Mouse (Mus musculus) gastrocnemius, adult 18-20 months (tissue): ENCODE measurements at regions not wholly inside any gene's neighbourhood (a gene's known extent, or its start where the extent isn't known, plus 50 kb on each side); places are given as distances from the start of the nearest gene placed in this dataset.
"Not testable (repeated sequence)": the region's sequence is repeated elsewhere in the genome, so short reads cannot be mapped to it uniquely, and the experiment has no call there.

ENCODE experiments used
- DNase-seq: peaks from one replicate; pipeline ENCODE4 v3.0.0; 2021; ENCODE audit warnings: low spot score

DNA sequence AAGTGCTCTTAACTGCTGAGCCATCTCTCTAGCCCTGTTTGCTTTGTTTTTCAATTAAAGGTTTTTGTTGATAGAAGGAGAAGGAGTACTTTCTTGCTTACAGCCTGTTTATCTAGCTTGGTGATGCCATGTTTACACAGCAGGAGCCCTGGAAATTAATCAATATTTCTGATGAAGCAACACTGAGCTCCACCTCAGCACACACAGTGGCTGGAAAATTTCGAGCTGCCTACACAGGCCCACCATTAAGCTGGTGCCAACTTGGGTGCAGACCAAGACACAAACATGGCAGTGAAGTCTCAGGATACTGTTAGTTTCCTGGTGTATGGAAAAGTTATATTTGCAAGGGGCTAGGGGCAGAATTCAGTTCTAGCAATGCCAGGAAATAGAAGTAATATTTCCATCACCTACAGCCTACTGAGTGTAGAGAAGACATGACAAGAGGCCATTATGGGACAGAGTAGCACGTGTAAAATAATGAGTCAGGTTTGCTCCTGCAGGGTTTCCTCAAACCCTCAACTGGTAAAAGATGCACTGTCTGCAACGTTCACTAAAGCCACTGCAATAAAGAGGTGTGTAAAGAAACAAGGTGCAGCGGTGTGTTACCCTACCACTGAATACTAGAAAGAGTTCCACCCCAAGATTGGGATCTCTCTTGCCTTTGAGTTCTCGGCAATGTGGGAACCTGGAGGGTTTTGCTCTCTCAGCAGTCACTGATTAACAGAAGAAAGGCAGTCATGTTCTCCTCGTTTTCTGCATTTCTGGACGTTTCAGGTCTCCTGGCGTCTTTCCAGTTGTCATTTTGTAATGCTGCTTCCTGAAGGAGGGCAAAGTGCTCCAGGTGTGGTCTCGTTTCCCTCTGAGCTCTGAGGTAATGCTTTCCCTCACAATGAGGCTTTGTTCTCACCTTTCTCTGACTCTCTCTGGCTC is 108.8 kb upstream of the Fhl2 start:
- no peak for DNase-seq

DNA sequence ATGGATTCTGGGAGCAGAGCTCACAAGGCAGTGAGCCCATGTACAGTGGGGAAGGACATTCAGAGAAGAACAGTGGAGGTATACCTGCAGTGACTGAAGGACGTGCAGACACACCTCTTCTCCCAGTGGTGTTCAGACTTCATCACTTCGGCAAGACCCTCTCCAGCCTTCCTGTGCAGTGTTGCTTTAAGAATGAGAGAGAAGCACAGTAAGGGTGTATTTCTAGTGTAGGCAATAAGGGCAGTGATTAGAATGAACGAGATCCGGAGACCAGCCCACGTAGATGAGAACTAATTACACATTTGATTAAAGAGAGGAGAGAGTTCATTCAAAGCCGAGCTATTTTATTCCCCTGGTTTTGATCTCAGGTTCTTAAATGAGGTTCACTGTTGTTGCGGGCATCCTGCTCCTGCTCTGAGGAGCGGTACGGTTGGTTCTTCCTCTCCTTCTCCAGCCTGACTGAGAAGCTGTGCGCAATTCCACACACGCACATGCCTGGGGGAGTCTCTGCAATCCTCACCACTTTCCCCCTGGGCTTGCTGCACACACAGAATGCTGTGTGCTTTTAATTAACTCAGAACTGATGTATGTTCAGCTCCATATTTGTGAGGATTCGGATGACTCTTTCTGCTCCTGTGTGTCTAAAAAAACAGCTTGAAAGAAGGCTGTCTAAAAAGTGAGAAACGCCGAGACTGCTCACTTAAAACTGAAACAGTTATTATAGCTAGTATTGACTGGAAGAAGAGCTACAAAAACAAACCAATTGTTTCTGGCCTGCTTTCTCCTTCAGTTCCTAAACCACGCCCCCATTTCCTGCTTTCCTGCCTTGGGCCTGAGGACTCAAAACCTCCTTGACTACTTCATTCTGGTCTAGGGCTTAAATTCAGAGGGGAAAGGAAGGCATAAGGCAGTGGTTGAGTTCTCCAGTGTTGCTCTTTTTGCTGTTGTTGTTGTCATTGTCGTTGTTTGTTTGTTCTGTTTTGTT is 114.2 kb upstream of the Fhl2 start:
- DNase-seq: no peak

GRCm38 (mm10) chr1:43316331-43316730 is 119.5 kb upstream of the Fhl2 start:
- DNase-seq: not testable (repeated sequence)

- DNase-seq: no peak
Observed at GRCm38 (mm10) chr1:43317076-43317871, 120.5 kb upstream of the Fhl2 start.

DNA sequence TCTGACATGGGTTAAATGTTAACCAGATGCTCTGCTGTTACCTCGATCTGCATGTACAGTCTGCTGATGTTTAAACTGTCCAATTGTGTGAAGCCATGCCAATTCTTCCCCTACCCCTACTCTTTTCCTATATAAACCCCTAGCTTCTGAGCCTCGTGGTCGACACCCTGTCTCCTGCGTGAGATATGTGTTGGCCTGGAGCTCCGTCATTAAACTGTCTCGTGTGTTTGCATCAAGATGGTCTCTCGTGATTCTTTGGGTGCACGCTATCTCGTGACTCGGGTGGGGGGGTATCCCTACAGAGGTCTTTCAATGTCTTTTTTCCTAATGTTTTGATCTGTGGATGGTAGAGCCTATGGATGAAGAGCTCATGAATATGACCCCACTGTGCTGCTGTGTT is 110.9 kb upstream of the Nck2 start:
- DNase-seq: not testable (repeated sequence)

GRCm38 (mm10) chr1:43337168-43337784 is 107.1 kb upstream of the Nck2 start:
- DNase-seq: peak; percentile 56

DNA sequence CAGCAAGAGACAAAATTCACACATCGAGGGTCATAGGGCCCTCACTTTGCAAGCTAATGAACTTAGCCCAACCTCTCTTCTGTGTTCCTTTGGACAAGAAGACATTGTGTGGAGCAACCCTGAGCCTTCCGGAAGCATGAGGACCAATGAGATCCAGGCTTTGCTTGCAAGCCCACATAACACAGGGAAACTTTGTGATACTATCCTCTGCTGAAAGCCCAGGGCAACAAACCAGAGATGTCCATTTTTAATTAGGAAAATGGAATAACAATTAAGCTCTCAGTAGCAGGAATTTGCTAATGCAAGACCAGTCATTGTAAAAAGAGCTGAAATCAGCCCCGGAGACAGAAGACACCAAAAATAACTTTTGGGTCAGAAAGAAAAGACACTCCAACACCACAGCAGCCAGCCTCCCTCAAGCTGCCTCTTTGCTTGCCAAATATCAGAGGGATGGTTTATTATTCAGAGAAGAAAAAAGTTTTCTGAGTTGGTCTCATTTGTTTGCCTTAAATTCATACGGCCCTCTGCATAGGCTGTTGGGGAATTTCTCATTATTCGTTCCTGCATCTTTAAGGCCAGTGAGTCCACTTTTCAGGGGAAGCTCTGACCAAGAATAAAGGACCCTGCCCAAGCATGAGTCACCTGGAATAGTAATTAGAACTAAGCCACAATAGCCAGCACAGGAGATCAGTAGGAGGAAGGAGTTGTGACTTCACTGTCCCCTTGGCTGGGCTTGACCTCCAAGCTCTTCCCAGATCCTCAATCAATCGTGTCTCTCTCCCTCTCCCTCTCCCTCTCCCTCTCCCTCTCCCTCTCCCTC is 106.1 kb upstream of the Nck2 start:
- DNase-seq: no peak

- DNase-seq: no peak
Observed at GRCm38 (mm10) chr1:43342848-43343247, 101.5 kb upstream of the Nck2 start.

DNA sequence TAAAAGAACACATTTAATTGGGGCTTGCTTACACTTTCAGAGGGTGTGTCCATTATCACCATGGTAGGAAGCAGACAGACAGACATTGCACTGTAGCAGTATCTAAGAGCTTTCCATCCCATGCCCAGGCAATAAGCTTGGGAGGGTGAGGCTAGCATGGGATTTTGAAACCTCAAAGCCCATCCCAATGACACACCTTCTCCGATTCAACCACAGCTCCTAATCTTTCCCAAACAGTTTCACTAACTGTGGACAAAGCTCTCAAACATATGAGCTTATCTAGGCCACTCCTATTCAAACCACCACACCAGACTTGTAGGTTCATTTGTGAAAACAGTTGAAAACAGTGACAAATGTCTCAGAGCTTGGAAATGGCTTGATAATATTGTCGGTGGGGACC is 101.0 kb upstream of the Nck2 start:
- no peak for DNase-seq

GRCm38 (mm10) chr1:43344001-43344400 is 100.4 kb upstream of the Nck2 start:
- no peak for DNase-seq

GRCm38 (mm10) chr1:43347152-43347551 is 97.2 kb upstream of the Nck2 start:
- no peak for DNase-seq

- DNase-seq: no peak
Observed at GRCm38 (mm10) chr1:43349966-43350365, 94.4 kb upstream of the Nck2 start.

GRCm38 (mm10) chr1:43358191-43358590 is 86.2 kb upstream of the Nck2 start:
- no peak for DNase-seq

GRCm38 (mm10) chr1:43359662-43360061 is 84.7 kb upstream of the Nck2 start:
- no peak for DNase-seq

GRCm38 (mm10) chr1:43360291-43360690 is 84.1 kb upstream of the Nck2 start:
- DNase-seq: no peak

GRCm38 (mm10) chr1:43360741-43361140 is 83.6 kb upstream of the Nck2 start:
- DNase-seq: no peak

DNA sequence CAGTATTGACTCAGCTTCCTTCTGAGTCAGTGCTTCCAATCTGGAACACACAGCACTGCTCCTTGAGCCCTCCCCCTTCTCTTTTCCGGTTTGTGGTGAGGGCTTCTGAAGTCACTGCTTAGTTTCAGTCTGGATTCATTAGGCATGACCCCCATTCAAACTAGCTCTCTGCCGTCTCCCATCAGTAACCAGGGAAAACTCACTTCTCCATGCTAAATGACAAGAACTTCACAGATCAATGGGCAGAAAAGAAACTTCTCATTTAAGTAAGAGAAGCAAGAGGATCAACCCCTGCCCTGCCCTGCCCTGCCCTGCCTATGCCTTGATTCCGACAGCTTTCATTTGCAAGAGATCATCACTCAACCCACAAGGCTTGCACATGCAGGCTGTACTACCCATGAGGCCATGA is 82.9 kb upstream of the Nck2 start:
- no peak for DNase-seq

DNA sequence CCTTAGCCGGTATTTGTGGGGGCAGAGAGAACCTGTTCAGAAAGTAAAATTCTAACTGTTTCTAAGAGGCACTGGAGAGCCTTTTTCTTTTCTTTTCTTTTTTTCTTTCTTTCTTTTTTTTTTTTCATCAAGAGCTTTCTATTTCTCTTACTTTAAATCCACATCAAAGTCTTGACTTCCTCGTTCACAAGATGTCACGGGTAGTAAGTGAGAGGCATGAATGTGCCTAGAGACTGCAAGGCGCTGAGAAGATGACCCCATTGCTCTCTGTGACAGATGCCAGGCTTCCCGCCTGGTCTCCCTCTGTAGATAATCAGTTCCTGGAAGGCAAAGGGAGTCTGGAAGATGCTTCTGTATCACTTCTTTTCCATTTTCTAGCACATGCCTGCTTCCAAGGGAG is 82.2 kb upstream of the Nck2 start:
- DNase-seq: no peak

DNA sequence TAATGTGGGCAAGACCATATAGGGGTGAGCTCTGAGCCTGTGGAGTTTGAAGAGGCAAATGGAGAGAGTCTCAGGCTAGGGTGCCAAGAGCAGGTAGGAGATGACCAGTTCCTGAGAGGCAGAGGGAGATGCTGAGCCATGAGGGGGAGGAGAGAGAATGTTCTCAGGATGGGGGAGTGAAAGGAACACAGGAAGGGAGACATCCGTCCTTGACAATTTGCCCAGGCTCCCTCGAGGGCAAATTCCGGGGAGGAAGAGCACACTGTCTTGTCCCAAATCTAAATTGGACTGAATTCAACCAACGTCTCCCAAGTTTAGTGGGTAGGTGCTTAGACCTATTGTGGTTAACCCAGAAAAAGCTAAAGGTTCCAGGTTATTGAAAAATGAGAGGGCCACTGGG is 81.2 kb upstream of the Nck2 start:
- DNase-seq: no peak

DNA sequence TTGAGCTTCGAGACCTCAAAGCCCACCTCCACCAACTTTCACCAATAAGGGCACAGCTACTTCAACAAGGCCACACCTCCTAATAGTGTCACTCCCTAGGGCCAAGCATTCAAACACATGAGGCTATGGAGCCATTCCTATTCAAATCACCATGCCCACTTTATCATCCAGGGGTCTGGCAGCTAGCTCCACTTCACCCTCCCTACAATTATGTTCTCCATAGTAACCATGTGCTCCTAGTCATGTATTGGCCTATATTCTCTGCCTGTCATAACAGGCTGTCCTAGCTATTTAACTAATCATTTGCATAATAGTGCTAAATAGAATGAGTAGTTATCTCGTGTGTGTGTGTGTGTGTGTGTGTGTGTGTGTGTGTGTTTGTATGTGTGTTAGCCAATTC is 77.9 kb upstream of the Nck2 start:
- no peak for DNase-seq
